ENCODE assay signal across 20 mouse cellular contexts in the genomic region with DNA sequence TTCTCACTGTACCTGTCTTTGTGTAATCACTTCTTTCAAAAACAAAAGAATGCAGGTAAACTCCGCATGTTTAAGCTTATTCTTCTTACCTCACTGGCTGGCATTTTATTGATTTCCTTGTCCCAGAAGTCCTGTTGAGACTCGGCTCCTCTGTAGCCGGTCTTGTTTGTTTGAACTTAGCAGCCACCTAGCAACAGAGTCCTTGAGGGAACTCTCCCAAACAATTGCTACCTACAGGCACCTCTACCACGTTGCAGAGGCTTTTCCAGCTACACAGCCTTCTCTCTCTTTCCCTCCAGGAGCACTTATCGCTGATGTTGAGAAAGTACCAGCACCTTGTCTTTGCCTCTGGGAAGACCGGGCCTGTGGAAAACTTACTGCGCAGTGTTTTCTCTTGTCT.
DNase-seq lines count a peak whose midpoint lies in the region; ATAC-seq and TF ChIP-seq lines count a peak whose summit lies in the region.
"Had no signal": no experiment of that assay in that cellular context is flagged by ENCODE, and none has a peak within 500 bp of the region (broad histone marks: within the 10 kb centered on the region; RNA-seq: fewer than 3 reads in every experiment).

No protein-coding gene starts in this region.

- H3K27ac ChIP-seq in hindbrain, postnatal 0 days: no peak overlapping the region
- H3K27ac ChIP-seq: forebrain, embryonic 15.5 days; hindbrain, embryonic 15.5 days; kidney, embryonic 15.5 days; layer of hippocampus, adult 2 months; left cerebral cortex, adult 2 months; limb, embryonic 13.5 days; midbrain, embryonic 10.5 days; neural tube, embryonic 12.5 days had no signal

- no peak for TF ChIP-seq CTCF in lung, adult 2 months (IDR thresholded peaks at IDR 0.05; ENCODE audit: insufficient read depth, low read length)
- no peak for TF ChIP-seq CTCF in hindbrain, postnatal 0 days (IDR thresholded peaks at IDR 0.05; ENCODE audit: low read depth)

- H3K9me3 ChIP-seq in hindbrain, postnatal 0 days (ENCODE audit: low read length): no peaks in the 10 kb centered on the region
- H3K9me3 ChIP-seq: forebrain, embryonic 15.5 days; hindbrain, embryonic 15.5 days; kidney, embryonic 15.5 days; limb, embryonic 13.5 days; midbrain, embryonic 10.5 days; neural tube, embryonic 12.5 days had no signal

- H3K27me3 ChIP-seq in hindbrain, postnatal 0 days (ENCODE audit: insufficient read depth, low read length): no peaks in the 10 kb centered on the region
- H3K27me3 ChIP-seq: forebrain, embryonic 15.5 days; hindbrain, embryonic 15.5 days; kidney, embryonic 15.5 days; limb, embryonic 13.5 days; neural tube, embryonic 12.5 days had no signal

- peaks cover 5% of the 10 kb centered on the region; the same call in 1 of the 2 replicates for H3K4me1 ChIP-seq in lung, adult 2 months (ENCODE audit: control insufficient read depth, insufficient read depth, low read length)
- H3K4me1 ChIP-seq in hindbrain, postnatal 0 days (ENCODE audit: insufficient read depth, low read length): no peaks in the 10 kb centered on the region
- H3K4me1 ChIP-seq: midbrain, embryonic 10.5 days; neural tube, embryonic 12.5 days had no signal

- no peak overlapping the region for H3K9ac ChIP-seq in hindbrain, postnatal 0 days (replicated peaks; ENCODE audit: low read length)
- H3K9ac ChIP-seq: forebrain, embryonic 15.5 days; hindbrain, embryonic 15.5 days; kidney, embryonic 15.5 days; limb, embryonic 13.5 days; liver, postnatal 0 days; neural tube, embryonic 12.5 days had no signal

- H3K4me3 ChIP-seq in lung, adult 2 months (replicated peaks; ENCODE audit: extremely low read depth, low read depth, low read length): no peak overlapping the region
- no peak overlapping the region for H3K4me3 ChIP-seq in hindbrain, postnatal 0 days (ENCODE audit: low read length)
- H3K4me3 ChIP-seq: forebrain, embryonic 15.5 days; hindbrain, embryonic 15.5 days; kidney, embryonic 15.5 days; layer of hippocampus, adult 2 months; left cerebral cortex, adult 2 months; limb, embryonic 13.5 days; midbrain, embryonic 10.5 days; neural tube, embryonic 12.5 days had no signal

- 33% methylated on average over 7 of the region's 7 CpGs for WGBS in lung, adult 2 months
- WGBS in hindbrain, postnatal 0 days: 63% methylated on average over 7 of the region's 7 CpGs

- H3K36me3 ChIP-seq in hindbrain, postnatal 0 days (ENCODE audit: insufficient read depth, low read length): no peaks in the 10 kb centered on the region
- H3K36me3 ChIP-seq: forebrain, embryonic 15.5 days; hindbrain, embryonic 15.5 days; kidney, embryonic 15.5 days; limb, embryonic 13.5 days; midbrain, embryonic 10.5 days; neural tube, embryonic 12.5 days had no signal

- DNase-seq in urinary bladder, postnatal 14 days (ENCODE audit: low spot score): peak; percentile 24
- DNase-seq in urinary bladder, postnatal 4 days (ENCODE audit: low spot score in 2 of 2): no peak
- DNase-seq in lung, adult 2 months: peak; percentile 41
- DNase-seq in lung, postnatal 36 days: peak; percentile 76
- DNase-seq in kidney, postnatal 25 days: no peak
- no peak for DNase-seq in left cerebral cortex, adult 8-10 months (ENCODE audit: low spot score in 2 of 2)
- no peak for DNase-seq in hindbrain, postnatal 0 days (ENCODE audit: low spot score)
- DNase-seq: adrenal gland, postnatal 25 days; cerebellum, adult 9-10 months; gastrocnemius, postnatal 36 days; liver, postnatal 0 days; thymus, postnatal 4 days had no signal

- no peak overlapping the region for H3K4me2 ChIP-seq in hindbrain, postnatal 0 days (ENCODE audit: low read depth, low read length)
- H3K4me2 ChIP-seq: forebrain, embryonic 15.5 days; hindbrain, embryonic 15.5 days; kidney, embryonic 15.5 days; limb, embryonic 13.5 days; neural tube, embryonic 12.5 days had no signal

- no peak for ATAC-seq in hindbrain, postnatal 0 days
- ATAC-seq: forebrain, embryonic 15.5 days; liver, postnatal 0 days had no signal

- TF ChIP-seq POLR2A in lung, adult 2 months (IDR thresholded peaks at IDR 0.05; ENCODE audit: borderline replicate concordance, extremely low read depth, low read depth, low read length): no peak

Comparison
In these comparisons a context has a peak if more than half of its experiments do, and no peak if none do; other contexts are left out.
1. DNase-seq: peak in urinary bladder, postnatal 14 days (single experiment), lung, adult 2 months (single experiment) and lung, postnatal 36 days (single experiment); none in urinary bladder, postnatal 4 days (0 of 2), kidney, postnatal 25 days (0 of 2), left cerebral cortex, adult 8-10 months (0 of 2) and hindbrain, postnatal 0 days (single experiment).